In the genomic region with DNA sequence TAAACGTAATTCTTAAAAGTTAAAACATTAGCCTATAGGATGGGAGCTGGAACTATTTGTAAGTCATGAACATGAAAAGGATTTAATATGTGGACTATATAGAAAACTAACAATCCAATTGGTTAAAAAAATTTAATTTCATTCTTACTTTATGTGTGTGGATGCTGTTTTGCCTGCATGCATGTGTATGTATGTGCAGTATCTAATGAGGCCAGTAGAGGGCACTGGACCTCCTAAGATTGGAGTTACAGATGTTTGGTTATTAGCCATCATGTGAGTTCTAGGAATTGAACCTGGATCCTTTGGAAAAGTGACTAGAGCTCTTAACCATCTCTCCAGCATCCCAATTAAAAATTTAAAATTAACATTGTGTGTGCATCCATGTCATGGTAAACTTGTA, we compare ENCODE assay signal across 9 mouse cellular contexts. TPM values are rescaled to one million over a fixed set of nuclear protein-coding genes. Genes with fewer than 3 reads are reported as not detected.
DNase-seq lines count a peak whose midpoint lies in the region; ATAC-seq and TF ChIP-seq lines count a peak whose summit lies in the region.
"Had no signal": no experiment of that assay in that cellular context is flagged by ENCODE, and none has a peak within 500 bp of the region (broad histone marks: within the 10 kb centered on the region; RNA-seq: fewer than 3 reads in every experiment).

No protein-coding gene starts in this region.

- peak; percentile 57; the same call in 1 of the 2 replicates for TF ChIP-seq CTCF in G1E (IDR thresholded peaks at IDR 0.05; ENCODE audit: low read depth, low read length)

- H3K9ac ChIP-seq in midbrain, embryonic 13.5 days (replicated peaks), result no peak overlapping the region
- H3K9ac ChIP-seq in embryonic facial prominence, embryonic 11.5 days (replicated peaks; ENCODE audit: low read length), result no peak overlapping the region
- H3K9ac ChIP-seq: heart, embryonic 13.5 days had no signal

- no peak for ATAC-seq in midbrain, embryonic 13.5 days
- no peak for ATAC-seq in G1E (ENCODE audit: extremely low read depth, insufficient number of reproducible peaks, low FRiP score, poor library complexity, severe bottlenecking)
- no peak for ATAC-seq in embryonic facial prominence, embryonic 11.5 days (replicated peaks; ENCODE audit: insufficient number of reproducible peaks, low FRiP score, low TSS enrichment, low read depth)
- peak; percentile 61; the same call in 1 of the 2 replicates for ATAC-seq in megakaryocyte-erythroid progenitor cell, adult 5-6 weeks (replicated peaks; ENCODE audit: low FRiP score, low TSS enrichment, poor library complexity, severe bottlenecking)

- 97% methylated on average over 1 of the region's 1 CpGs for WGBS in midbrain, embryonic 10.5 days
- WGBS in midbrain, embryonic 13.5 days, result 93% methylated on average over 1 of the region's 1 CpGs
- 86% methylated on average over 1 of the region's 1 CpGs for WGBS in embryonic facial prominence, embryonic 11.5 days

- peak; percentile 38 for DNase-seq in midbrain, embryonic 10.5 days (ENCODE audit: low spot score)
- DNase-seq in G1E (ENCODE audit: low spot score), result no peak
- peak; percentile 23 for DNase-seq in adrenal gland, postnatal 25 days
- DNase-seq in embryonic facial prominence, embryonic 11.5 days (ENCODE audit: low spot score), result peak; percentile 82
- peak; percentile 65 to 75 for DNase-seq in kidney, postnatal 36 days
- DNase-seq in frontal cortex, postnatal 10 days (ENCODE audit: low spot score in 2 of 2), result no peak

- H3K27me3 ChIP-seq in midbrain, embryonic 10.5 days (ENCODE audit: low read depth, poor library complexity, severe bottlenecking), result no peaks in the 10 kb centered on the region
- no peaks in the 10 kb centered on the region for H3K27me3 ChIP-seq in midbrain, embryonic 13.5 days
- no peaks in the 10 kb centered on the region for H3K27me3 ChIP-seq in G1E (ENCODE audit: insufficient read depth, low read length)
- no peaks in the 10 kb centered on the region for H3K27me3 ChIP-seq in embryonic facial prominence, embryonic 11.5 days (ENCODE audit: control insufficient read depth, insufficient read depth, low read length)
- H3K27me3 ChIP-seq: heart, embryonic 13.5 days had no signal

- no peaks in the 10 kb centered on the region for H3K4me1 ChIP-seq in midbrain, embryonic 10.5 days
- H3K4me1 ChIP-seq in midbrain, embryonic 13.5 days (replicated peaks), result no peaks in the 10 kb centered on the region
- peaks cover 19% of the 10 kb centered on the region; the same call in 1 of the 2 replicates for H3K4me1 ChIP-seq in G1E (ENCODE audit: insufficient read depth, low read depth, low read length)
- no peaks in the 10 kb centered on the region for H3K4me1 ChIP-seq in embryonic facial prominence, embryonic 11.5 days (ENCODE audit: control insufficient read depth, insufficient read depth, low read length)
- H3K4me1 ChIP-seq: heart, embryonic 13.5 days had no signal

- no peak overlapping the region for H3K4me2 ChIP-seq in midbrain, embryonic 13.5 days (replicated peaks)
- H3K4me2 ChIP-seq in embryonic facial prominence, embryonic 11.5 days (ENCODE audit: low read depth, low read length), result no peak overlapping the region
- H3K4me2 ChIP-seq: heart, embryonic 13.5 days had no signal

- peaks cover 50% of the 10 kb centered on the region for H3K36me3 ChIP-seq in midbrain, embryonic 10.5 days
- H3K36me3 ChIP-seq in midbrain, embryonic 13.5 days, result peaks cover 49% of the 10 kb centered on the region
- H3K36me3 ChIP-seq in G1E (replicated peaks), result peaks cover 98% of the 10 kb centered on the region
- no peaks in the 10 kb centered on the region; the same call in 1 of the 2 replicates for H3K36me3 ChIP-seq in embryonic facial prominence, embryonic 11.5 days (replicated peaks; ENCODE audit: control insufficient read depth, insufficient read depth, low read depth, low read length)

- H3K27ac ChIP-seq in midbrain, embryonic 10.5 days (replicated peaks), result no peak overlapping the region
- H3K27ac ChIP-seq in midbrain, embryonic 13.5 days, result no peak overlapping the region
- H3K27ac ChIP-seq in embryonic facial prominence, embryonic 11.5 days (replicated peaks; ENCODE audit: low read depth, low read length), result no peak overlapping the region
- H3K27ac ChIP-seq: heart, embryonic 13.5 days had no signal

- no peaks in the 10 kb centered on the region for H3K9me3 ChIP-seq in midbrain, embryonic 10.5 days (replicated peaks)
- H3K9me3 ChIP-seq in midbrain, embryonic 13.5 days, result no peaks in the 10 kb centered on the region
- H3K9me3 ChIP-seq in G1E (replicated peaks), result no peaks in the 10 kb centered on the region
- no peaks in the 10 kb centered on the region for H3K9me3 ChIP-seq in embryonic facial prominence, embryonic 11.5 days (replicated peaks; ENCODE audit: control insufficient read depth, low read length)
- H3K9me3 ChIP-seq: heart, embryonic 13.5 days had no signal

- no peak overlapping the region for H3K4me3 ChIP-seq in midbrain, embryonic 10.5 days
- H3K4me3 ChIP-seq in midbrain, embryonic 13.5 days (replicated peaks), result no peak overlapping the region
- H3K4me3 ChIP-seq in G1E (ENCODE audit: low read depth, low read length), result no peak overlapping the region
- H3K4me3 ChIP-seq in embryonic facial prominence, embryonic 11.5 days (ENCODE audit: low read depth, low read length), result no peak overlapping the region
- H3K4me3 ChIP-seq: heart, embryonic 13.5 days had no signal

RNA-seq across cellular contexts. Expression of a gene that starts 25.9 kb away (rescaled TPM):
- 20.6 and 25.5 TPM in 2 replicates for polyA plus RNA-seq in midbrain, embryonic 10.5 days (2016; fragmentation: Nextera tagmentation; extraction: Ambion mirVana)
- polyA plus RNA-seq in midbrain, embryonic 13.5 days (2015; fragmentation: Nextera tagmentation; extraction: Ambion mirVana), result 24.3 and 24.7 TPM in 2 replicates
- total RNA-seq in G1E (2014; fragmentation: Nextera tagmentation) (39.1 and 52.7 TPM in 2 replicates), G1E (2017) (39.0 and 41.9 TPM in 2 replicates)
- polyA plus RNA-seq in G1E (2012), result 1.4 and 2.7 TPM in 2 replicates
- 44.6 and 77.1 TPM in 2 replicates for total RNA-seq in adrenal gland, postnatal 25 days (2021)
- 28.5 and 29.7 TPM in 2 replicates for polyA plus RNA-seq in embryonic facial prominence, embryonic 11.5 days (2014; fragmentation: Nextera tagmentation; extraction: Ambion mirVana)
- total RNA-seq in megakaryocyte-erythroid progenitor cell, adult 5-6 weeks (2014; fragmentation: Nextera tagmentation), result 11.7 and 24.6 TPM in 2 replicates
- total RNA-seq in megakaryocyte-erythroid progenitor cell, adult 5-6 weeks (2017), result 38.4 and 62.2 TPM in 2 replicates

RNA-seq across cellular contexts. Expression of a gene that starts 57.6 kb away (rescaled TPM):
- 7.6 and 9.2 TPM in 2 replicates for polyA plus RNA-seq in midbrain, embryonic 10.5 days (2016; fragmentation: Nextera tagmentation; extraction: Ambion mirVana)
- 5.8 and 6.5 TPM in 2 replicates for polyA plus RNA-seq in midbrain, embryonic 13.5 days (2015; fragmentation: Nextera tagmentation; extraction: Ambion mirVana)
- total RNA-seq in G1E (2014; fragmentation: Nextera tagmentation), result 421 and 456 TPM in 2 replicates
- 152 and 167 TPM in 2 replicates for total RNA-seq in G1E (2017)
- polyA plus RNA-seq in G1E (2012), result 49.7 and 52.1 TPM in 2 replicates
- total RNA-seq in adrenal gland, postnatal 25 days (2021), result 39.7 and 45.4 TPM in 2 replicates
- polyA plus RNA-seq in embryonic facial prominence, embryonic 11.5 days (2014; fragmentation: Nextera tagmentation; extraction: Ambion mirVana), result 14.3 and 15.0 TPM in 2 replicates
- total RNA-seq in megakaryocyte-erythroid progenitor cell, adult 5-6 weeks (2014; fragmentation: Nextera tagmentation), result 6.8 and 12.2 TPM in 2 replicates
- 5.9 TPM in 2 replicates for total RNA-seq in megakaryocyte-erythroid progenitor cell, adult 5-6 weeks (2017)

Comparison
In these comparisons a context has a peak if more than half of its experiments do, and no peak if none do; other contexts are left out.
1. DNase-seq: peak in midbrain, embryonic 10.5 days (single experiment), adrenal gland, postnatal 25 days (single experiment), embryonic facial prominence, embryonic 11.5 days (single experiment) and kidney, postnatal 36 days (2 of 2); none in G1E (single experiment) and frontal cortex, postnatal 10 days (0 of 2).